Mouse (Mus musculus) cerebellum, adult 11-12 months (tissue): ENCODE data around the gene Fam208b.
A peak's percentile ranks its signal among the peaks of the same experiment; 100 is the strongest.

ENCODE experiments used
- DNase-seq: peaks from one replicate; pipeline ENCODE4 v3.0.0; 2022

Gene Fam208b

GRCm38 (mm10) chr13:3610795-3611438 is at the start of gene Fam208b:
Gene Fam208b, minus strand, starts transcription at chr13:3611108.
- peak; percentile 98 for DNase-seq

GRCm38 (mm10) chr13:3659163-3660160 is 48.6 kb upstream of the Fam208b start:
- DNase-seq, result no peak

- DNase-seq, result no peak
Measured at GRCm38 (mm10) chr13:3654432-3654831, 43.5 kb upstream of the Fam208b start.

- no peak for DNase-seq
Measured at GRCm38 (mm10) chr13:3650569-3650968, 39.7 kb upstream of the Fam208b start.

- DNase-seq, result no peak
Measured at GRCm38 (mm10) chr13:3646566-3646965, 35.7 kb upstream of the Fam208b start.

- DNase-seq, result no peak
Measured at GRCm38 (mm10) chr13:3645919-3646318, 35.0 kb upstream of the Fam208b start.

- DNase-seq, result no peak
Measured at GRCm38 (mm10) chr13:3644871-3645270, 34.0 kb upstream of the Fam208b start.

- no peak for DNase-seq
Measured at GRCm38 (mm10) chr13:3642538-3642937, 31.6 kb upstream of the Fam208b start.

- no peak for DNase-seq
Measured at GRCm38 (mm10) chr13:3642049-3642448, 31.1 kb upstream of the Fam208b start.

GRCm38 (mm10) chr13:3636797-3637196 is 25.9 kb upstream of the Fam208b start:
- DNase-seq, result no peak

- no peak for DNase-seq
Measured at GRCm38 (mm10) chr13:3635076-3635475, 24.2 kb upstream of the Fam208b start.

GRCm38 (mm10) chr13:3633895-3634811 is 23.2 kb upstream of the Fam208b start, which contains the start of gene Asb13:
Gene Asb13, plus strand, starts transcription at chr13:3634032.
- peak; percentile 88 for DNase-seq

- DNase-seq, result no peak
Measured at GRCm38 (mm10) chr13:3633131-3633530, 22.2 kb upstream of the Fam208b start.

GRCm38 (mm10) chr13:3632551-3632950 is 21.6 kb upstream of the Fam208b start:
- no peak for DNase-seq

GRCm38 (mm10) chr13:3628102-3628501 is 17.2 kb upstream of the Fam208b start:
- DNase-seq, result no peak

- no peak for DNase-seq
Measured at GRCm38 (mm10) chr13:3627139-3627538, 16.2 kb upstream of the Fam208b start.

- DNase-seq, result no peak
Measured at GRCm38 (mm10) chr13:3610118-3610794, 652 bp downstream of the Fam208b start.

GRCm38 (mm10) chr13:3609780-3610117 is 1.2 kb downstream of the Fam208b start:
- no peak for DNase-seq

GRCm38 (mm10) chr13:3596232-3596631 is 14.7 kb downstream of the Fam208b start:
- DNase-seq, result no peak

- DNase-seq, result no peak
Measured at GRCm38 (mm10) chr13:3594311-3594710, 16.6 kb downstream of the Fam208b start.

GRCm38 (mm10) chr13:3590789-3591188 is 20.1 kb downstream of the Fam208b start:
- no peak for DNase-seq

GRCm38 (mm10) chr13:3563953-3564352 is 47.0 kb downstream of the Fam208b start:
- DNase-seq, result no peak
